Mouse (Mus musculus) ES-Bruce4 (cell line): ENCODE results near the gene Hectd1.

ENCODE experiments used
- CTCF ChIP-seq: IDR thresholded peaks from one replicate; pipeline ENCODE4 v1.8.1; 2011; ENCODE audit warnings: low read depth, low read length
- POLR2A ChIP-seq: IDR thresholded peaks from one replicate; pipeline ENCODE4 v1.8.1; 2011; ENCODE audit warnings: low read length; ENCODE audit not compliant: insufficient read depth

DNA sequence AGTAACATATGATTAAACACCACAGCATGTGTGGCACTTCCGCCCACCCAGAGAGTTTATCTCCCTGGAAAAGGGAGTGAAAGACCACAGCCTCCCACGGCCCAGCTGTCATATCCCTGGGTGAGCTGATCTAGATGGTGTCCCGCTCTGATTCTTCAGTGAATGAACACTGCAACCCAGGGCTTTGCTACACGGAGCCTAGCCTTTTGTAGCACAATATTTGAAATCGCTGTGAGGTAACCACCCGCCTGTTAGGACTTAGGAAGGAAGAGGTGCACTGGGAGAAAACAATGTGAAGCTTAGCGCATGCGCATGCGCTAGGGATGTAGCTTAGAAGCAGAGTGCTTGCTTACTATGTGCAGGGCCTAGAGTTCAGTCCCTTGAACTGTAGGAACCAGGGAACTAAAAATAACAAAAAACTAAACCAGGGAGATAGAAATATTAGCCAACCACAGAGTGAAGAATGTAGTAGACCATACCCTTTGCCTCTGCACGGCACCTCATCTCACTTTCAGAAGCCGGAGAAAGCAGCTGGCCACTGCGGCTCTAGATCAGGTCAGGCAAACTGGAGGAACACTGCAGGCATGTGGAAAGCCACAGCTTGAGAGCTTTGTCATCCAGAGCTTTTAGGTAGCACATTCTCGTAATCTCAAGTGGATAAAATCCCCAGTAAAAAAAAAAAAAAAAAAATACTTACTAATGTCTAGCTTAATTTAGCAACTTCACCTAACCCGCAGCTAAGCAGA is 120.2 kb downstream of the Hectd1 start:
- TF ChIP-seq CTCF: no peak
- TF ChIP-seq POLR2A: no peak
